Mouse (Mus musculus): ENCODE results near the gene Magi3.

DNA sequence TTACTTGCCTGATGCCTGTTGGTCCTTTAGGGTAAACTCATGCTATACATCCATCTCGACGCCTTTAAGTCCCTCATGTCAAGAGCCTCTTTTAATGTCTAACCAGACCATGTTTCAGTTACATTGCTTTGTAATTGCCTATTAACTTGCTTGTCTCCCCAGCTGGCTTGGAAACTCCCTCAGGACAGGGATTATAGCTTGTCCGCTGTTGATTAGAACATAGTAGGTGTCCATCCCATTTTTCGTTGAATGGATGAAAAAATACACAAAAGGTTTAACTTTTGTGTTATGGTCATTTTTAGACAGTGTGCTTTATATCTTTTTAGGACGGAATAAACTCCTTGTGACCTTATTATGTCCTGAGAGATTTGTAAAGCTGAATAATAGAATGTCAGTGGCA, 40.0 kb upstream of the Magi3 start:
- TF ChIP-seq CTCF (IDR thresholded peaks at IDR 0.05; ENCODE audit: low read depth) (no peak), EP300 (IDR thresholded peaks at IDR 0.05; ENCODE audit: low read depth) (no peak)

Data from liver, postnatal 0 days (tissue).